Mouse (Mus musculus): ENCODE measurements at regions not wholly inside any gene's neighbourhood (a gene's known extent, or its start where the extent isn't known, plus 50 kb on each side); places are given as distances from the start of the nearest gene placed in this dataset.

DNA sequence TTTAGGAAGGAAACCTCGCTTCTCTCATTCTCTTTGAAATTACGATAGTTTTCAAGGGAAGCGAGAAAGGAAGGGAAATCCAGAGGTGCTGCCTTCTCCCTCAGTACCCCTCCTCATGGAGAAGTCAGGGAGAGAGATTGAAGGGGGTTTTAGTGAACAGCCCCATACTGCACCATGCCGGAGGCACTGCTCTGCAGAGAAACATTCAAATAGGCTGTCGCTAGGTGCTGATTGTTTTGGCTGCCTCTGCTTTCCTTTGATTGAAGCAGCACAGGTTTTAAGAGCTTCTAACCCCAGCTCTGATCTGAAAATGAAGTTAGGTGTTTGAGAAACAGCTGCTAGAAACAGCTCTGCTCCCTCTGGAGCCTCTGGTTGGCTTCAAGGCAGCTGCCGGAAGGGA lies 610.5 kb upstream of the Got2 start:
- Histone ChIP-seq H3K4me1 (ENCODE audit: control insufficient read depth in 1 of 2, insufficient read depth in 2 of 2) (no peaks in the 10 kb centered on the region), H3K27ac (ENCODE audit: insufficient read depth, low read depth) (no peak overlapping the region), H3K79me2 (replicated peaks; ENCODE audit: control insufficient read depth, extremely low read depth, insufficient read depth, poor library complexity, severe bottlenecking) (no peaks in the 10 kb centered on the region), H3K9ac (ENCODE audit: insufficient read depth, low read depth) (no peak overlapping the region), H3K36me3 (replicated peaks in 1 of 2; ENCODE audit: control insufficient read depth in 1 of 2, insufficient read depth in 1 of 2, low read length in 1 of 2) (no peaks in the 10 kb centered on the region), H3K27me3 (replicated peaks) (no peaks in the 10 kb centered on the region), H3K4me2 (ENCODE audit: insufficient read depth, low read depth, poor library complexity, severe bottlenecking) (no peak overlapping the region), H3K9me3 (replicated peaks; ENCODE audit: low read length) (peaks cover 44% of the 10 kb centered on the region), H3K4me3 (replicated peaks in 1 of 3; ENCODE audit: low read depth in 2 of 3, low read length in 2 of 3, poor library complexity in 1 of 3) (no peak overlapping the region)
- no peak for DNase-seq (ENCODE audit: extremely low read depth)
- in situ Hi-C loops (cut with MboI; ENCODE audit: low pct_ligation_motif_present, low pct_unique_long_range_greater_than_20kb, low sequenced_read_pairs) (no loop called here), dilution Hi-C loops (cut with MboI; ENCODE audit: extremely low pct_ligation_motif_present, extremely low pct_unique_long_range_greater_than_20kb, low sequenced_read_pairs) (no loop called here)
- TF ChIP-seq PAX5 (IDR thresholded peaks at IDR 0.05; ENCODE audit: low read length) (no peak), MXI1 (IDR thresholded peaks at IDR 0.05; ENCODE audit: low read depth, low read length) (no peak), JUND (conservative IDR thresholded peaks at IDR 0.05; ENCODE audit: low read depth, low read length) (no peak), GABPA (IDR thresholded peaks at IDR 0.05; ENCODE audit: insufficient replicate concordance, low read depth, low read length) (no peak), ZC3H11A (IDR thresholded peaks at IDR 0.05; ENCODE audit: low read depth, low read length) (no peak), MAFK (IDR thresholded peaks at IDR 0.05; ENCODE audit: insufficient replicate concordance, low read length) (no peak), ZMIZ1 (IDR thresholded peaks at IDR 0.05; ENCODE audit: low read depth, low read length) (no peak), UBTF (IDR thresholded peaks at IDR 0.05; ENCODE audit: low read depth, low read length) (no peak), CHD2 (IDR thresholded peaks at IDR 0.05; ENCODE audit: low read length) (no peak), ELF1 (IDR thresholded peaks at IDR 0.05; ENCODE audit: low read depth, low read length) (no peak), BHLHE40 (IDR thresholded peaks at IDR 0.05; ENCODE audit: low read depth, low read length) (no peak), NELFE (IDR thresholded peaks at IDR 0.05; ENCODE audit: low read depth, low read length) (no peak)

DNA sequence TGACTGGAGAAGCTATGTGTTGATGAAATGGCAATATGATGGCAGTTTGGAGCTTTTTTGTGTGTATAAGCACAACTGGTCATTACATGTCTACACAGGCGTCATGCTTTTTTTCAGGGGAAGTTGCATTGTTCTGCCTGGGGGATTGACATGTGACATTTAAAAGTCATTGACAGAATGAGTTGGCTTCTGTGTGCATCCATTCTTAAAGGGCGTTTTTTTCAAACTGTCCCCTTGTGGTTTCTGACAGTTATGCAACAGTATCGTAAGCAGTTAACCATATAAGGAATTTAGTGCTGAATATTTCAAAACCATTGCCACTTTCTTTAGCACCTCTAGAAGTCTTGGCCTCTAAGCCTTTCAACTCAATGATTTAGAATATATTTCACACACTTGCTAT lies 607.1 kb upstream of the Got2 start:
- no peaks in the 10 kb centered on the region for H3K79me2 ChIP-seq (replicated peaks; ENCODE audit: control insufficient read depth, extremely low read depth, insufficient read depth, poor library complexity, severe bottlenecking)
- peaks cover 45% of the 10 kb centered on the region for H3K9me3 ChIP-seq (replicated peaks; ENCODE audit: low read length)
- dilution Hi-C loops (cut with MboI; ENCODE audit: extremely low pct_ligation_motif_present, extremely low pct_unique_long_range_greater_than_20kb, low sequenced_read_pairs) (no loop called here), in situ Hi-C loops (cut with MboI; ENCODE audit: low pct_ligation_motif_present, low pct_unique_long_range_greater_than_20kb, low sequenced_read_pairs) (no loop called here)
- H3K4me3 ChIP-seq (replicated peaks in 1 of 3; ENCODE audit: low read depth in 2 of 3, low read length in 2 of 3, poor library complexity in 1 of 3), result no peak overlapping the region
- TF ChIP-seq TBP (conservative IDR thresholded peaks at IDR 0.05; ENCODE audit: low read depth, low read length) (no peak), ZMIZ1 (IDR thresholded peaks at IDR 0.05; ENCODE audit: low read depth, low read length) (no peak), ETS1 (conservative IDR thresholded peaks at IDR 0.05; ENCODE audit: low read depth, low read length) (no peak), JUN (IDR thresholded peaks at IDR 0.05; ENCODE audit: insufficient read depth, low read depth, low read length) (no peak), BHLHE40 (IDR thresholded peaks at IDR 0.05; ENCODE audit: low read depth, low read length) (no peak), CHD1 (IDR thresholded peaks at IDR 0.05; ENCODE audit: low read depth, low read length) (no peak), MAZ (IDR thresholded peaks at IDR 0.05; ENCODE audit: low read depth, low read length) (no peak), MXI1 (IDR thresholded peaks at IDR 0.05; ENCODE audit: low read depth, low read length) (no peak), ZKSCAN1 (IDR thresholded peaks at IDR 0.05; ENCODE audit: borderline replicate concordance, low read depth, low read length) (no peak), JUND (conservative IDR thresholded peaks at IDR 0.05; ENCODE audit: low read depth, low read length) (no peak), ELF1 (IDR thresholded peaks at IDR 0.05; ENCODE audit: low read depth, low read length) (no peak), EP300 (IDR thresholded peaks at IDR 0.05; ENCODE audit: low read length) (no peak), ZC3H11A (IDR thresholded peaks at IDR 0.05; ENCODE audit: low read depth, low read length) (no peak), E2F4 (IDR thresholded peaks at IDR 0.05; ENCODE audit: insufficient replicate concordance, low read depth, low read length) (no peak), SIN3A (IDR thresholded peaks at IDR 0.05; ENCODE audit: low read length) (no peak), USF2 (conservative IDR thresholded peaks at IDR 0.05; ENCODE audit: low read depth, low read length) (no peak), USF1 (IDR thresholded peaks at IDR 0.05; ENCODE audit: low read depth, low read length) (no peak), GABPA (IDR thresholded peaks at IDR 0.05; ENCODE audit: insufficient replicate concordance, low read depth, low read length) (no peak)
- no peaks in the 10 kb centered on the region for H3K27me3 ChIP-seq (replicated peaks)
- H3K36me3 ChIP-seq (replicated peaks in 1 of 2; ENCODE audit: control insufficient read depth in 1 of 2, insufficient read depth in 1 of 2, low read length in 1 of 2), result no peaks in the 10 kb centered on the region
- no peaks in the 10 kb centered on the region for H3K4me1 ChIP-seq (ENCODE audit: control insufficient read depth in 1 of 2, insufficient read depth in 2 of 2)
- H3K9ac ChIP-seq (ENCODE audit: insufficient read depth, low read depth), result no peak overlapping the region
- no peak overlapping the region for H3K27ac ChIP-seq (ENCODE audit: insufficient read depth, low read depth)
- H3K4me2 ChIP-seq (ENCODE audit: insufficient read depth, low read depth, poor library complexity, severe bottlenecking), result no peak overlapping the region
- no peak for DNase-seq (ENCODE audit: extremely low read depth)

All from CH12.LX (cell line).